Mouse (Mus musculus) stomach, embryonic 14.5 days (tissue): ENCODE results near the gene Fbxw8. TPM values are rescaled to one million over a fixed set of nuclear protein-coding genes. Genes with fewer than 3 reads are reported as not detected.

Source experiments
- ATAC-seq: fragments of 200-750 bp; cut with Nextera tagmentation; 2 replicates; pipeline ENCODE4 v1.8.0; 2017; ENCODE audit warnings: low read depth, moderate TSS enrichment; ENCODE audit not compliant: insufficient number of reproducible peaks, insufficient read depth, low FRiP score
- H3K27ac ChIP-seq: fragments of 300-500 bp; sonication (generic); 2 replicates; pipeline ENCODE4 v1.5.1; 2014; ENCODE audit warnings: mild to moderate bottlenecking, low read length, moderate library complexity, mixed read lengths
- H3K27me3 ChIP-seq: fragments of 300-500 bp; sonication (generic); 2 replicates; pipeline ENCODE4 v1.6.1; 2014; ENCODE audit warnings: low read length, control low read depth, mixed read lengths; ENCODE audit not compliant: control insufficient read depth, insufficient read depth
- H3K36me3 ChIP-seq: fragments of 300-500 bp; sonication (generic); 2 replicates; pipeline ENCODE4 v1.6.1; 2014; ENCODE audit warnings: mild to moderate bottlenecking, control low read depth, low read length, moderate library complexity, mixed read lengths; ENCODE audit not compliant: control insufficient read depth, insufficient read depth
- H3K4me1 ChIP-seq: fragments of 300-500 bp; sonication (generic); 2 replicates; pipeline ENCODE4 v1.6.1; 2014; ENCODE audit warnings: low read length, control low read depth, mixed read lengths; ENCODE audit not compliant: control insufficient read depth, insufficient read depth
- H3K4me2 ChIP-seq: fragments of 300-500 bp; sonication (generic); replicated peaks from 2 replicates; pipeline ENCODE4 v1.6.1; 2014; ENCODE audit warnings: low read depth, low read length, control low read depth
- H3K4me3 ChIP-seq: fragments of 300-500 bp; sonication (generic); 2 replicates; pipeline ENCODE4 v1.5.1; 2014; ENCODE audit warnings: low read depth, low read length, control low read depth
- H3K9ac ChIP-seq: fragments of 300-500 bp; sonication (generic); replicated peaks from 2 replicates; pipeline ENCODE4 v1.6.1; 2014; ENCODE audit warnings: low read depth, mild to moderate bottlenecking, control low read depth, low read length, moderate library complexity, mixed read lengths
- H3K9me3 ChIP-seq: fragments of 300-500 bp; sonication (generic); 2 replicates; pipeline ENCODE4 v1.6.1; 2016; ENCODE audit warnings: low read depth, low read length, control low read depth; ENCODE audit not compliant: control insufficient read depth
- WGBS: fragments of 180-500 bp; shearing (Covaris S2); extraction: QIAGEN DNeasy Blood & Tissue Kit; methylation state at CpG from one replicate; pipeline ENCODE4 v1.1.7; 2014; 5-methylcytosine and 5-hydroxymethylcytosine counted together
- polyA plus RNA-seq: library from polyadenylated mRNA; unstranded; fragments of >200 nt; fragmentation: Nextera tagmentation; extraction: Ambion mirVana; gene quantifications from 2 replicates; pipeline ENCODE4 v1.2.1, GENCODE M21; 2014

Gene Fbxw8
- polyA plus RNA-seq, 1 experiment from 2014 or later: 22.5 TPM

GRCm38 (mm10) chr5:118177640-118178039 lies 22.4 kb upstream of the Fbxw8 start:
- H3K27ac ChIP-seq: no peak overlapping the region
- H3K36me3 ChIP-seq: no peaks in the 10 kb centered on the region
- WGBS: 72% methylated on average over 7 of the region's 7 CpGs
- peaks cover 22% of the 10 kb centered on the region; the same call in 1 of the 2 replicates for H3K27me3 ChIP-seq
- H3K4me3 ChIP-seq: no peak overlapping the region
- peaks cover 8% of the 10 kb centered on the region; the same call in 1 of the 2 replicates for H3K4me1 ChIP-seq
- H3K9ac ChIP-seq: no peak overlapping the region
- no peaks in the 10 kb centered on the region for H3K9me3 ChIP-seq
- no peak overlapping the region for H3K4me2 ChIP-seq
- no peak for ATAC-seq

DNA sequence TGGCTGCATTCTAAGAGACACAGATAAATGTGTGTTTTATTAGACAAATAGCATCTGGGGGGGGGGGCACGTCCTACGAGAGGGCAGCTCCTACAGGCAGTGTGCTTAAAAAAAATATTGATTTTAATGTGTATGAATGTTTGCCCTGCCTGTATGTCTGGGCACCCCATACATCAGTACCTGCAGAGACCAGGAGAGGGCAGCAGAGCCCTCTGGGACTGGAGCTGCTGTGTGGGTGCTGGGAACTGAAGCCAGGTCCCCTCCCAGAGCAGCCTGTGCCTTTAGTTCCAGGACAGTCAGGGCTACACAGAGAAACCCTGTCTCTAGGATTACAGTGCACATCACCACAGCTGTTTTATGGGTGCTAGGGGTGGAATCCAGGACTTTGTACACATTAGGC lies 19.9 kb upstream of the Fbxw8 start:
- peaks cover 39% of the 10 kb centered on the region for H3K27me3 ChIP-seq

GRCm38 (mm10) chr5:118174310-118175009 lies 19.2 kb upstream of the Fbxw8 start:
- Histone ChIP-seq H3K9ac (no peak overlapping the region), H3K27ac (no peak overlapping the region), H3K4me2 (peak overlapping the region; percentile 31), H3K4me3 (peak overlapping the region; percentile 13; the same call in 1 of the 2 replicates), H3K4me1 (peaks cover 20% of the 10 kb centered on the region; the same call in 1 of the 2 replicates), H3K36me3 (no peaks in the 10 kb centered on the region), H3K9me3 (no peaks in the 10 kb centered on the region), H3K27me3 (peaks cover 46% of the 10 kb centered on the region)
- 0 out of 2 replicates have a peak, but pooled peaks have one; percentile 26 for ATAC-seq
- WGBS: 1% methylated on average over 22 of the region's 22 CpGs

More for the DNA sequence above, 19.9 kb upstream of the Fbxw8 start:
- no peak for ATAC-seq
- no peaks in the 10 kb centered on the region for H3K9me3 ChIP-seq
- H3K27ac ChIP-seq: no peak overlapping the region
- WGBS: 20% methylated on average over 2 of the region's 2 CpGs
- no peaks in the 10 kb centered on the region for H3K36me3 ChIP-seq
- H3K4me1 ChIP-seq: peaks cover 16% of the 10 kb centered on the region; the same call in 1 of the 2 replicates
- no peak overlapping the region for H3K4me2 ChIP-seq
- no peak overlapping the region for H3K9ac ChIP-seq
- H3K4me3 ChIP-seq: no peak overlapping the region

DNA sequence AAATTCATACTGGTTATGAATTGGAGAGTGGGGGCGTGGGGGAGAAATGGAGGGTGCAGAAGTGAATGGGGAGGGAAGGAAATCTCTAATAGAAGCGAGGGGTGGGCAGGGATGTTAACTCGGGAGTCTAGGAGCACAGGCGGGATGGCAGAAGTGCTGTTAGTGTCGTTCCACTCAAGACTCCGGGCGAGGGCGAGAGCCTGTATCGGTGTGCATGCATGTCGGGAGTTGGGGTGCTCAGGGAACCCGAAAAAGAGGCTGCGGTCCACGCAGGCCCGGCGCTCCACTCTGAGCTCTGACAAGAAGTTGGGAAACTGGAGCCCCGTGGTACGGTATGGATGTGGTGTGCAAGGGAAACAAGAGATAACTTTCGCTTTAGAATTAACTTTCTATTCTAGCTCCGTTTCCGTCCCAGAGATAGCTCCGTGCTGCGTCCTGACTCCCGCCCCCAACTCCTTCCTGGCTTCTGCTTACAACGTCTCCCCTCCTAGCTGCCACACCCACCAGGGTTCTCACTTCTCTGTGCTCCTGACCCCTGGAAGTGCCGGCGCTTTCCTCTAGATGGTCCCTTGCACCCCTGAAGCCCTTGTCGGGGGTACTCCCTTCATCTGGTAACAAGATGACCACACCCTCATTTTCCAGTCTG lies 16.9 kb upstream of the Fbxw8 start:
- Histone ChIP-seq H3K4me1 (peaks cover 24% of the 10 kb centered on the region; the same call in 1 of the 2 replicates), H3K4me2 (peak overlapping the region; percentile 42), H3K36me3 (no peaks in the 10 kb centered on the region), H3K27me3 (peaks cover 67% of the 10 kb centered on the region), H3K9ac (no peak overlapping the region), H3K4me3 (peak overlapping the region; percentile 28), H3K27ac (no peak overlapping the region), H3K9me3 (no peaks in the 10 kb centered on the region)
- ATAC-seq: no peak
- WGBS: 1% methylated on average over 27 of the region's 27 CpGs

- peak overlapping the region; percentile 28 for H3K4me3 ChIP-seq
- peak overlapping the region; percentile 42 for H3K4me2 ChIP-seq
- ATAC-seq: no peak
- H3K9ac ChIP-seq: no peak overlapping the region
- WGBS: under 1% methylated on average over 36 of the region's 36 CpGs
- no peaks in the 10 kb centered on the region for H3K36me3 ChIP-seq
- H3K27me3 ChIP-seq: peaks cover 67% of the 10 kb centered on the region
- peaks cover 24% of the 10 kb centered on the region; the same call in 1 of the 2 replicates for H3K4me1 ChIP-seq
- H3K9me3 ChIP-seq: no peaks in the 10 kb centered on the region
- H3K27ac ChIP-seq: no peak overlapping the region
Measured at GRCm38 (mm10) chr5:118171665-118172064, 16.4 kb upstream of the Fbxw8 start.

DNA sequence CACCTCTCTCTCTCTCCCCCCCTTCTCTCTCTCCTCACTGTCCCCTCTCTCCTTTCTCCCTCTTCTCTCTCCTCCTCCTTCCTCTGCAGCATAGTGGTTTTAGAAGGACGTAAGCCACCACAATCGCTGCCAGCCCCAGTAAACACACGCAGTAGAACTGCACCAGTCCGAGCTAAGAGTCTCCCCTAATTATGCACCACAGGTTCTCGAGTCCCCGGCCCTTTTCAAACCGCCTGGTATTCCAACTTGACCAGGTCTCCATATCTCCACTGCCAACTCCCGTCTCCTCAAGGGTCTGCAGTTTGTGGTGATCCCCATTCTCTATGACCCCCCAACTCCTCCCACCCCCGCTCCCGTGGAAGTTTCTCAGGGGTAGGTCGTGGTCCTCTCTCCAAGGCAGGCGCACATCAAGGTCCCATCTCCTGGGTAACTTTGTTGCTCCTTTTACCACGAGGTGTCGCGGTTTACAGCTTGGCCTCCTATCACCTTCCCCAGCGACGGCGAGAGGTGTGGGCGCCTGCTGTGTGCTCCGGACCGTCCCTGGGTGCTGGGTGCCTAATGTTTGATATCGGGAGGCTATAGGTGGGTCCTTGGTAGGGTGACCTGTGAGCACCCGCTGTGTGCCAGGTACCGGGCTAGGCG lies 15.7 kb upstream of the Fbxw8 start:
- Histone ChIP-seq H3K36me3 (no peaks in the 10 kb centered on the region), H3K27me3 (peaks cover 70% of the 10 kb centered on the region), H3K9ac (no peak overlapping the region), H3K27ac (no peak overlapping the region), H3K4me2 (peak overlapping the region; percentile 42), H3K4me1 (peaks cover 24% of the 10 kb centered on the region; the same call in 1 of the 2 replicates), H3K4me3 (peak overlapping the region; percentile 28; the same call in 1 of the 2 replicates), H3K9me3 (no peaks in the 10 kb centered on the region)
- no peak for ATAC-seq
- WGBS: 2% methylated on average over 25 of the region's 25 CpGs

- Histone ChIP-seq H3K9ac (peak overlapping the region; percentile 30; the same call in 1 of the 2 replicates), H3K27me3 (peaks cover 64% of the 10 kb centered on the region), H3K4me3 (peak overlapping the region; percentile 36), H3K36me3 (no peaks in the 10 kb centered on the region), H3K4me1 (peaks cover 21% of the 10 kb centered on the region; the same call in 1 of the 2 replicates), H3K27ac (no peak overlapping the region), H3K9me3 (no peaks in the 10 kb centered on the region), H3K4me2 (peak overlapping the region; percentile 97)
- under 1% methylated on average over 113 of the region's 117 CpGs for WGBS
- ATAC-seq: 0 out of 2 replicates have a peak, but pooled peaks have one; percentile 15
Measured at GRCm38 (mm10) chr5:118169222-118170221, 14.3 kb upstream of the Fbxw8 start.
